Mouse (Mus musculus) heart, postnatal 14 days (tissue): ENCODE data around the gene Psen1. TPM values are rescaled to one million over a fixed set of nuclear protein-coding genes. Genes with fewer than 3 reads are reported as not detected.

Experiments
- DNase-seq, 2 experiments: peaks; one replicate each; pipeline ENCODE4 v3.0.0; 2021 to 2022
- intact Hi-C: fragments of 180-260 bp; cut with DNase I; formaldehyde crosslinking; loops from one replicate; pipeline ENCODE4 v1.15.1; 2025
- total RNA-seq, 2 experiments: library from RNA; stranded (reverse); gene quantifications; 2 replicates each; pipeline ENCODE4 v1.2.3; 2021

Psen1 gene
- total RNA-seq, 2 experiments from 2014 or later: 31.7 to 37.3 TPM

- intact Hi-C loops: loop anchor here (10.0 kb wide), 1 partner anchor 335 kb away; the partner anchor contains the start of gene Acot3
- no peak for DNase-seq
Measured at GRCm38 (mm10) chr12:83719431-83719830, 31.5 kb downstream of the Psen1 start.

- intact Hi-C loops: no loop called here
- DNase-seq: no peak
Measured at GRCm38 (mm10) chr12:83721281-83721680, 33.3 kb downstream of the Psen1 start.

- intact Hi-C loops: no loop called here
Measured at GRCm38 (mm10) chr12:83723037-83723436, 35.1 kb downstream of the Psen1 start.

DNA sequence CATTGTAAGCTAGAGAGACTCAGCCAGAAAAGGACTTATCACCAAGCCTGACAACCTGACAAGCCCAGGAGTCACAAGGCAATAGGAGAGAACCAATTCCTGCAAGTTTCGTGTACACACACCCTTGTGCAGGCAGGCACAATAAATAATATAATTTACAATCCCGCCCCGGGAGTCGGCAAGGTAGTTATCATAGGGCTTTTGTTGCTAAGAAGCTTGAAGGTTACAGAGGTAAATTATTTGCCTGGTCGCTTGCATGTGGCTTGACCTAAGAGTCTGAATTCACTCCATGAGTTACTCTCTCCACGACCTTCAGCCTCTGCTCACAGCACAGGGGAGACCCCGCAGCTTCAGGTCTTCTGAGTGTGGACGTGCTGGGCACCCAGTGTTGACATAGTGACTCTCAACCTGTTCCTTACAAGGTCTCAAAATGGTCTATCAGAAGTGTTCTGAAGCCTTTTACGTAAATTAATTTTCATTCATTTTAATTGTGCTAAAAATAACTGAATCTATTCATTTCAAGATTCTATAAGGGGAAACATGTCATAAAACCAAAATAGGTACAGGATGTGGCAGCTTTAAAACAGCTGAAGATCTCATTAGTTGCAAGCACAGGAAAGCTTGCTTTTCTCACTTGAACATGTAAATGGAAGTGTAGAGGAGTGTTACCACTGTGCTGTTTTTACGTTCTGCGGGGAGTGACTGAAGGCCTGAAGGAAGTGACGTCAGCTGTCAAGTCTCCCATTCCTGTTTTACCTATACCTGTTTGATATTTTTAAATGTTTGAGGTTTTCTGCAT, 38.8 kb downstream of the Psen1 start:
- intact Hi-C loops: no loop called here
- DNase-seq: no peak

More at GRCm38 (mm10) chr12:83723037-83723436, 35.1 kb downstream of the Psen1 start:
- DNase-seq: no peak

GRCm38 (mm10) chr12:83732225-83732624, 44.3 kb downstream of the Psen1 start:
- DNase-seq: no peak
- intact Hi-C loops: loop anchor here (5.0 kb wide), 1 partner anchor 35 kb away; no protein-coding TSS in a partner anchor

DNA sequence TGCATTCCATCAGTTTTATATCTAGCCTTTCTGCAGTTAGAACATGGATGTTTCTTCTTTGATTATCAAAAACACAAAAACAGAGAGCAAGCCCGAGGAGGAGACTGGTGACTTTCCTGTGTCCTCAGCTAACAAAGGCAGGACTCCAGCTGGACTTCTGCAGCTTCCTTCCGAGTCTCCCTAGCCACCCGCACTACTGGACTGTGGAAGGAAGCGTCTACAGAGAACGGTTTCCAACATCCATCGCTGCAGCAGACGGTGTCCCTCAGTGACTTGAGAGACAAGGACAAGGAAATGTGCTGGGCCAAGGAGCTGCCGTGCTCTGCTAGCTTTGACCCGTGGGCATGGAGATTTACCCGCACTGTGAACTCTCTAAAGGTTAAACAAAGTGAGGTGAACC, 46.1 kb downstream of the Psen1 start:
- peak; percentile 20 to 28 for DNase-seq
- intact Hi-C loops: loop anchor here (5.0 kb wide), 1 partner anchor 33 kb away; no protein-coding TSS in a partner anchor

- peak in 1 of 2 experiments; percentile 26 for DNase-seq
- intact Hi-C loops: no loop called here
Measured at GRCm38 (mm10) chr12:83736236-83736635, 48.3 kb downstream of the Psen1 start.

- intact Hi-C loops: no loop called here
- no peak for DNase-seq
Measured at GRCm38 (mm10) chr12:83738651-83739050, 50.7 kb downstream of the Psen1 start.

DNA sequence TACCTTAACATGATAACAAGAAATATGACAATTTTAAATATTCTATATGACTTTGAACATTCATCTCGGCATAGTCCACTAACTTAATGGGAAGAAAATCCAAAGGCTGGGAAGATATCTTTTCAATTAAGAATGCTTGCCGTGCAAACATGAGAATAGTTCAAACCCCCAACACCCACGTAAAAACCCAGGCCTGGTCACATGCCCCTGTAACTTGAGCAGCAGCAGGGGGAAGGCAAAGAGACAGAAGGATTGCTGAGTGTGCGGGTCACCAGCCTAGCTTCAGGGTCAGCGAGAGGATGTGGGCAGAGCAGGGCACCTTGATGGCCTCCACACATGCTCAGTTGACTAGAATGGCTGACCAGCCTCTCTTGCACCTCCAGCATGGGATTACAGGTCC, 53.8 kb downstream of the Psen1 start:
- intact Hi-C loops: no loop called here
- DNase-seq: no peak

DNA sequence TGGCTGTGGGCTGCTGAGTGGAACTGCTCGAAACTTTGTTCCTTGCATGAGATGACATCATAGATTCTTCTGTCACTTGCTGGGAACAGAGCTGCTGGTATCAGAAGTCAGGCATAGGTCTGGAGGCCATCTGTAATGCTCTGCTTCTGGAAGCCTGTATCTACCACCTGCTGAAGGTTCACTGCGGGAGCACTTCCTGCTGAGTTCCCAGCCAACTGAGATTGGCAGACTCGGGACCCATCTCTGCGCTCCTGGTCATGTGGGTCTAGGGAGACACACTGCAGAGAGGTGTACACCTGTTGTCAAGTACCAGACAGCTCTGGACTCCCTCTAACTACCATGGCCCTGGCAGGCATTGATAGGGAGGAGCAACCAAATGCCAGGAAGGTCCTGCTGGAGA, 54.9 kb downstream of the Psen1 start:
- no peak for DNase-seq
- intact Hi-C loops: no loop called here

GRCm38 (mm10) chr12:83743712-83744111, 55.8 kb downstream of the Psen1 start:
- intact Hi-C loops: no loop called here
- DNase-seq: no peak

DNA sequence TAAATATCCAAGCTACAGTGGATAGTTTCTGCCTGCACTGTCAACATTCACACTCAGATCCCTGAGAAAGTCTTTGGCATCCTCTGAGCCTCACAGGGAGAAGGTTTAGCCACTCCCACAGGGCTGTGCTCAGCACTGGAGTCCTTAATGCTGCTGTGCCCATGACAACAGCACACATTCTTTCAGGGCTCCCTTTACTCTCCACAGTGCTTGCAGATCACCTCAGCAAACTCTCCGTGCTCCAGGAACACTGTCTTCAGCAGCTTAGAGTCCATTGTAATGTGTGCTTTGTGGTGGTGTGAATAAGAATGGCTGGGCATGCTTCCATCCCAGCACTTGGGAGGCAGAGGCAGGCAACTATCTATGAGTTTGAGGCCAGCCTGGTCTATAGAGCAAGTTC, 61.2 kb downstream of the Psen1 start:
- intact Hi-C loops: no loop called here
- DNase-seq: no peak

GRCm38 (mm10) chr12:83752495-83752894, 64.5 kb downstream of the Psen1 start:
- intact Hi-C loops: no loop called here
- peak; percentile 47 to 48 for DNase-seq

DNA sequence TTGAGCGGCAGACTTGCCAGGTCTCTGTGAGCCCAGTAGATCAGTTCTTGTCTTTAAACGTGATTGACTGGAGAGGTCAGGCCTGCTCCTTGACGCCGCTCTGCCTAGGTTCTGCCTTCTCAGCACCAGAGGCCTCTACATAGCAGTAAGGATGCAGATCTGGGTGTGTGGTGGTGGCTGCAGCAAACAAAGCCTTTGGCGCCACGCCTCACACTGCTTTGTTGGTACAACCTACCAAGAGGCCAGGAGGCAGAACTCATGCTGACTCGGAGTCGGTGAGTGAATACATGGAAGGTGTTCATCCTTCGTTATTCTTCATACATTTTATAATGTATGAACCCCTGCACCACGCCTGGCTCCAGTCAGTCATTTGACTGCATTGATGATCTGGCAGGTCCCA, 70.8 kb downstream of the Psen1 start:
- intact Hi-C loops: no loop called here
- no peak for DNase-seq

DNA sequence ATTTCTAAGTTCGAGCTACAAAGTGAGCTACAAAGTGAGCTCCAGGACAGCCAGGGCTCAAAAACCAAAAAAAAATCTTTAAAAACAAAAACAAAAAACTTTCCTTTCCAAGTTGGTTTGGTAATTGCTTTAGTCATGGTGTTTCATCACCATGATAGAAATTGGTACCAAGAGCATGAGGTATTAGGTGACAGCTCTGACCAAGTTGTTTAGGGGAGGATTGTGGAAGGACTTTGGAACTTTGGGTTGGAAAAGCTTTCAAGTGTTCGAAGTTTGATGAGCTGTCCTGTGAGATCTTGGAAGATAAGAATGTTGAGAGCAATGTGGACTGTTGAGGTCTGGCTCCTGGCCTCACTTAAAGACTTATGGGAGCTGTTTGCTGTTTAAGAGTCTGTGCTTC, 72.2 kb downstream of the Psen1 start:
- intact Hi-C loops: no loop called here

DNA sequence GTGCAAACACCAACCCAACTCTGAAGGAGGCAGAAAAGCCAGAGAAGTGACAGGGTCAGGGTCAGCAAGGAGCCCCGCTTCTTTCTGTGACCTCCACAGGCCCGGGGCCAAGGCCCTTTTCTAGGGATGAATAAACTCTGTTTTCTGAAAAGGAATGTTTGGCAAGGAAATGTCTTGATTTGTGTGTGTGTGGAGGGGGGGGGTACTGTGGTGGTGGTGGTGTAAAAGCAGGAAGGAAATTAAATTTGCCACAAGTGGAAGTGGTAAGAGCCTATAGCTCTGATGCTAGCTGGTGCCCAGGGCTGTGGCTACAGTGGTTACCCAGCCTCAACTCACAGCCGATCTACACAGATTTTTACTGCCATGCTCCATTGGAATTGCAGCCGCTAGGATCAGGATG, 74.8 kb downstream of the Psen1 start:
- DNase-seq: no peak
- intact Hi-C loops: no loop called here

More for the DNA sequence above, 72.2 kb downstream of the Psen1 start:
- no peak for DNase-seq

GRCm38 (mm10) chr12:83763311-83764043, 75.5 kb downstream of the Psen1 start, which contains the start of gene Papln:
TSS of gene Papln (plus strand) at chr12:83763634.
- peak; percentile 48 to 52 for DNase-seq
- intact Hi-C loops: no loop called here

DNA sequence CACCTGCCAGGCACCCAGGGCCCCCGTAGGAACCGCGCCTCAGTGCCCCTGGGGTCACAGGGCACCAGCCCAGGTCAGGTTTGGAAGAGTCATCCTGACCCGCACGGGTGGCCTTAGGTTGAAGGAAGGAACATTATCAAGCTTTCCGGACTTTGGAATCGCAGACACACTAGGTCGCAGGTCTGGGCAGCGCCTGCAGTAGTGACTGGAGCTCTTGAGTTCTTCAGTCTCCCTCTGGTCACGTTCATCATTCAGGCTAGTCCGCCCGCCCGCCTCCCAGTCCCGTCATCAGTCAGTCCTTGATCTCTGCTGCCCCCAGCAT, 76.1 kb downstream of the Psen1 start:
- DNase-seq: no peak
- intact Hi-C loops: no loop called here

DNA sequence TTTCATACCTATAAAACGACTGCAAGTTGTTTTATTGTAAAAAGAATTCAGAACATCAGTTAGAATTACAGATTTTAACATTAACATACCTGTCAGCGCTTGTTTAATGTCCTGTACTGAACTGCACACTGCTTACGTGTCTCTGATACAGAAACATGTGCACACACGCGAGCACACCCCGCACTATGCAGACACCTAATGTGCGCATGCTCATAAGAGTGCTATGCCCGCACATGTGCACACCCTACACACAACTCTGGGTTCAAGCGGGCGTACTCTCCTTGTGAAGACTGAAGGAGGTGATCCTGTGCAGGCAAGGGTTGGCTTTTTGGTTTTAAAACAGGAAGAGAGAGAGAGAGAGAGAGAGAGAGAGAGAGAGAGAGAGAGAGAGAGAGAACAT, 76.6 kb downstream of the Psen1 start:
- intact Hi-C loops: no loop called here
- no peak for DNase-seq

- no peak for DNase-seq
- intact Hi-C loops: loop anchor here (5.0 kb wide), 1 partner anchor 34 kb away; no protein-coding TSS in a partner anchor
Measured at GRCm38 (mm10) chr12:83765965-83766603, 78.1 kb downstream of the Psen1 start.

DNA sequence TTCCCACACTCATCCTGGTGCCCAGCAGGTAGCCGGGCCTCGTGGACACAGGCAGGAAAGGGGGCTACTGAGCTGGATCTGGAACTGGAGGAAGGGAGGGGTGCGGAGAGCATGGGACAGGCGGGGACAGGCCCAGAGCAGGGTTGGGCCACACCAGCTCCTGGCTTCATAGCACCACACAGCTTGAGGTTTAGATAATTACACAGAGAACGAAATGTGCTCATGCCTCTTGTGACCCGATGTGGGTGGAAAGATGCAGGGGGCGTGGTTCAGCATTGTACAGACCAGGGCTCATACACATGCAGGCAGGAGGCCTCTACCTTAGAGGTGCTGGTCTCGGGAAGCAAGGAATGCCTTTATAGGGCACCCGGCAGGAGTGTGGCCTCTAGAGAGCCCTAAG, 79.9 kb downstream of the Psen1 start:
- DNase-seq: peak in 1 of 2 experiments; percentile 23
- intact Hi-C loops: loop anchor here (5.0 kb wide), 1 partner anchor 36 kb away; no protein-coding TSS in a partner anchor
